Mouse (Mus musculus): ENCODE results near the gene Plcb3. TPM values are rescaled to one million over a fixed set of nuclear protein-coding genes. Genes with fewer than 3 reads are reported as not detected.
"Not testable (repeated sequence)": the region's sequence is repeated elsewhere in the genome, so short reads cannot be mapped to it uniquely, and the experiment has no call there.

Gene Plcb3
- total and polyA plus RNA-seq, 2 experiments from 2014 or later = 10.0 to 12.8 TPM

GRCm38 (mm10) chr19:6914540-6914939 is 61.7 kb downstream of the Plcb3 start:
- 91% methylated on average over 9 of the region's 9 CpGs for WGBS

GRCm38 (mm10) chr19:6913991-6914390 is 62.3 kb downstream of the Plcb3 start:
- H3K9me3 ChIP-seq (ENCODE audit: low read length) = no peaks in the 10 kb centered on the region
- no peak overlapping the region for H3K9ac ChIP-seq
- DNase-seq = no peak
- H3K27ac ChIP-seq (ENCODE audit: low read depth, low read length) = no peak overlapping the region
- H3K4me3 ChIP-seq (ENCODE audit: low read depth, low read length) = no peak overlapping the region
- no peaks in the 10 kb centered on the region for H3K27me3 ChIP-seq (ENCODE audit: insufficient read depth, low read length)
- H3K4me2 ChIP-seq (ENCODE audit: low read depth) = no peak overlapping the region
- no peak for TF ChIP-seq CTCF (IDR thresholded peaks at IDR 0.05; ENCODE audit: low read depth)
- peaks cover 42% of the 10 kb centered on the region for H3K36me3 ChIP-seq (ENCODE audit: insufficient read depth)
- ATAC-seq = no peak
- 88% methylated on average over 11 of the region's 11 CpGs for WGBS
- H3K4me1 ChIP-seq (ENCODE audit: insufficient read depth) = peaks cover under 1% of the 10 kb centered on the region; the same call in 1 of the 2 replicates

More at GRCm38 (mm10) chr19:6914540-6914939, 61.7 kb downstream of the Plcb3 start:
- H3K9me3 ChIP-seq (ENCODE audit: low read length) = no peaks in the 10 kb centered on the region
- no peak overlapping the region for H3K4me3 ChIP-seq (ENCODE audit: low read depth, low read length)
- H3K4me1 ChIP-seq (ENCODE audit: insufficient read depth) = no peaks in the 10 kb centered on the region
- peaks cover 42% of the 10 kb centered on the region for H3K36me3 ChIP-seq (ENCODE audit: insufficient read depth)
- no peak overlapping the region for H3K4me2 ChIP-seq (ENCODE audit: low read depth)
- H3K27me3 ChIP-seq (ENCODE audit: insufficient read depth, low read length) = no peaks in the 10 kb centered on the region
- no peak for DNase-seq
- no peak overlapping the region for H3K9ac ChIP-seq
- no peak for TF ChIP-seq CTCF (IDR thresholded peaks at IDR 0.05; ENCODE audit: low read depth)
- ATAC-seq = no peak
- no peak overlapping the region for H3K27ac ChIP-seq (ENCODE audit: low read depth, low read length)

- TF ChIP-seq CTCF (IDR thresholded peaks at IDR 0.05; ENCODE audit: low read depth) = no peak
- Histone ChIP-seq H3K9me3 (ENCODE audit: low read length) (no peaks in the 10 kb centered on the region), H3K4me3 (ENCODE audit: low read depth, low read length) (no peak overlapping the region)
These were observed 63.2 kb downstream of the Plcb3 start for GRCm38 (mm10) chr19:6913036-6913435.

GRCm38 (mm10) chr19:6912205-6912970 is 63.9 kb downstream of the Plcb3 start:
- H3K9me3 ChIP-seq (ENCODE audit: low read length) = no peaks in the 10 kb centered on the region
- ATAC-seq (no peak), DNase-seq (no peak)
- no peaks in the 10 kb centered on the region for H3K27me3 ChIP-seq (ENCODE audit: insufficient read depth, low read length)
- no peak overlapping the region for H3K27ac ChIP-seq (ENCODE audit: low read depth, low read length)
- peaks cover 12% of the 10 kb centered on the region for H3K4me1 ChIP-seq (ENCODE audit: insufficient read depth)
- H3K4me3 ChIP-seq (ENCODE audit: low read depth, low read length) = no peak overlapping the region
- no peak for TF ChIP-seq CTCF (IDR thresholded peaks at IDR 0.05; ENCODE audit: low read depth)
- no peak overlapping the region for H3K9ac ChIP-seq
- peaks cover 38% of the 10 kb centered on the region for H3K36me3 ChIP-seq (ENCODE audit: insufficient read depth)
- H3K4me2 ChIP-seq (ENCODE audit: low read depth) = no peak overlapping the region
- 94% methylated on average over 15 of the region's 15 CpGs for WGBS

More at GRCm38 (mm10) chr19:6913036-6913435, 63.2 kb downstream of the Plcb3 start:
- Histone ChIP-seq H3K4me2 (ENCODE audit: low read depth) (no peak overlapping the region), H3K27ac (ENCODE audit: low read depth, low read length) (no peak overlapping the region), H3K27me3 (ENCODE audit: insufficient read depth, low read length) (no peaks in the 10 kb centered on the region), H3K4me1 (ENCODE audit: insufficient read depth) (peaks cover 10% of the 10 kb centered on the region), H3K9ac (no peak overlapping the region), H3K36me3 (ENCODE audit: insufficient read depth) (peaks cover 38% of the 10 kb centered on the region)
- ATAC-seq (no peak), DNase-seq (no peak)
- 93% methylated on average over 6 of the region's 6 CpGs for whole genome bisulfite sequencing

GRCm38 (mm10) chr19:6911101-6912074 is 64.9 kb downstream of the Plcb3 start:
- H3K36me3 ChIP-seq (ENCODE audit: insufficient read depth) = peaks cover 44% of the 10 kb centered on the region
- no peak overlapping the region for H3K9ac ChIP-seq
- no peaks in the 10 kb centered on the region for H3K9me3 ChIP-seq (ENCODE audit: low read length)
- WGBS = 83% methylated on average over 19 of the region's 19 CpGs
- no peak overlapping the region for H3K4me2 ChIP-seq (ENCODE audit: low read depth)
- no peak overlapping the region for H3K4me3 ChIP-seq (ENCODE audit: low read depth, low read length)
- no peaks in the 10 kb centered on the region for H3K27me3 ChIP-seq (ENCODE audit: insufficient read depth, low read length)
- no peak for TF ChIP-seq CTCF (IDR thresholded peaks at IDR 0.05; ENCODE audit: low read depth)
- H3K4me1 ChIP-seq (ENCODE audit: insufficient read depth) = peaks cover 12% of the 10 kb centered on the region
- H3K27ac ChIP-seq (ENCODE audit: low read depth, low read length) = no peak overlapping the region
- DNase-seq = no peak
- ATAC-seq = no peak

- Histone ChIP-seq H3K4me1 (ENCODE audit: insufficient read depth) (peaks cover 12% of the 10 kb centered on the region), H3K36me3 (ENCODE audit: insufficient read depth) (peaks cover 51% of the 10 kb centered on the region), H3K4me3 (ENCODE audit: low read depth, low read length) (peak overlapping the region; percentile 60), H3K27ac (ENCODE audit: low read depth, low read length) (peak overlapping the region; percentile 96), H3K9ac (peak overlapping the region; percentile 63), H3K4me2 (ENCODE audit: low read depth) (peak overlapping the region; percentile 77)
- ATAC-seq = peak; percentile 1; the same call in 1 of the 2 replicates
- DNase-seq; H3K9me3 ChIP-seq (ENCODE audit: low read length); H3K27me3 ChIP-seq (ENCODE audit: insufficient read depth, low read length): not testable (repeated sequence)
- WGBS = 5% methylated on average over 29 of the region's 30 CpGs
These were observed 66.0 kb downstream of the Plcb3 start for GRCm38 (mm10) chr19:6910306-6910705.

Measured in forebrain, postnatal 0 days (tissue).